Mouse (Mus musculus): Measurements from ENCODE around the gene Nup54. TPM values are rescaled to one million over a fixed set of nuclear protein-coding genes. Genes with fewer than 3 reads are reported as not detected.
A peak's percentile ranks its signal among the peaks of the same experiment; 100 is the strongest.

Nup54 gene
- polyA plus RNA-seq, 1 experiment = 109 TPM

- no peaks in the 10 kb centered on the region for H3K4me1 ChIP-seq (ENCODE audit: control insufficient read depth, insufficient read depth, low read length)
- no peaks in the 10 kb centered on the region for H3K27me3 ChIP-seq (ENCODE audit: control insufficient read depth, insufficient read depth, low read length, poor library complexity, severe bottlenecking)
- no peak overlapping the region for H3K27ac ChIP-seq (ENCODE audit: insufficient read depth, low read length)
- H3K9me3 ChIP-seq (replicated peaks; ENCODE audit: control insufficient read depth, insufficient read depth, low read length, poor library complexity, severe bottlenecking) = no peaks in the 10 kb centered on the region
- H3K9ac ChIP-seq (ENCODE audit: low read depth, poor library complexity, severe bottlenecking) = no peak overlapping the region
- H3K36me3 ChIP-seq (ENCODE audit: control insufficient read depth, insufficient read depth, low read length, poor library complexity, severe bottlenecking) = peaks cover 44% of the 10 kb centered on the region
- TF ChIP-seq EP300 (IDR thresholded peaks at IDR 0.05; ENCODE audit: insufficient read depth, low read depth, low read length) = no peak
- TF ChIP-seq POLR2A (IDR thresholded peaks at IDR 0.05; ENCODE audit: insufficient read depth, low read length) = no peak
- TF ChIP-seq CTCF (IDR thresholded peaks at IDR 0.05; ENCODE audit: low read depth, low read length) = no peak
- no peak overlapping the region for H3K4me3 ChIP-seq (ENCODE audit: low read depth, low read length)
Measured at GRCm38 (mm10) chr5:92446736-92447135, 11.7 kb upstream of the Nup54 start.

GRCm38 (mm10) chr5:92445016-92445415 lies 10.0 kb upstream of the Nup54 start:
- TF ChIP-seq CTCF (IDR thresholded peaks at IDR 0.05; ENCODE audit: low read depth, low read length) (no peak), POLR2A (IDR thresholded peaks at IDR 0.05; ENCODE audit: insufficient read depth, low read length) (no peak), EP300 (IDR thresholded peaks at IDR 0.05; ENCODE audit: insufficient read depth, low read depth, low read length) (no peak)
- H3K4me3 ChIP-seq (ENCODE audit: low read depth, low read length) = no peak overlapping the region
- no peak overlapping the region for H3K27ac ChIP-seq (ENCODE audit: insufficient read depth, low read length)
- no peak overlapping the region for H3K9ac ChIP-seq (ENCODE audit: low read depth, poor library complexity, severe bottlenecking)
- H3K36me3 ChIP-seq (ENCODE audit: control insufficient read depth, insufficient read depth, low read length, poor library complexity, severe bottlenecking) = peaks cover 29% of the 10 kb centered on the region
- no peaks in the 10 kb centered on the region for H3K4me1 ChIP-seq (ENCODE audit: control insufficient read depth, insufficient read depth, low read length)
- no peaks in the 10 kb centered on the region for H3K27me3 ChIP-seq (ENCODE audit: control insufficient read depth, insufficient read depth, low read length, poor library complexity, severe bottlenecking)
- no peaks in the 10 kb centered on the region for H3K9me3 ChIP-seq (replicated peaks; ENCODE audit: control insufficient read depth, insufficient read depth, low read length, poor library complexity, severe bottlenecking)

- TF ChIP-seq EP300 (IDR thresholded peaks at IDR 0.05; ENCODE audit: insufficient read depth, low read depth, low read length) (no peak), CTCF (IDR thresholded peaks at IDR 0.05; ENCODE audit: low read depth, low read length) (no peak), POLR2A (IDR thresholded peaks at IDR 0.05; ENCODE audit: insufficient read depth, low read length) (no peak)
- Histone ChIP-seq H3K4me1 (ENCODE audit: control insufficient read depth, insufficient read depth, low read length) (no peaks in the 10 kb centered on the region), H3K27me3 (ENCODE audit: control insufficient read depth, insufficient read depth, low read length, poor library complexity, severe bottlenecking) (no peaks in the 10 kb centered on the region)
Measured at GRCm38 (mm10) chr5:92442914-92443313, 7.9 kb upstream of the Nup54 start.

GRCm38 (mm10) chr5:92441494-92441893 lies 6.5 kb upstream of the Nup54 start:
- H3K4me3 ChIP-seq (ENCODE audit: low read depth, low read length) = no peak overlapping the region
- peaks cover 9% of the 10 kb centered on the region; the same call in 1 of the 2 replicates for H3K36me3 ChIP-seq (ENCODE audit: control insufficient read depth, insufficient read depth, low read length, poor library complexity, severe bottlenecking)
- no peaks in the 10 kb centered on the region for H3K9me3 ChIP-seq (replicated peaks; ENCODE audit: control insufficient read depth, insufficient read depth, low read length, poor library complexity, severe bottlenecking)
- H3K27ac ChIP-seq (ENCODE audit: insufficient read depth, low read length) = no peak overlapping the region
- H3K27me3 ChIP-seq (ENCODE audit: control insufficient read depth, insufficient read depth, low read length, poor library complexity, severe bottlenecking) = no peaks in the 10 kb centered on the region
- no peak for TF ChIP-seq EP300 (IDR thresholded peaks at IDR 0.05; ENCODE audit: insufficient read depth, low read depth, low read length)
- no peak for TF ChIP-seq CTCF (IDR thresholded peaks at IDR 0.05; ENCODE audit: low read depth, low read length)
- TF ChIP-seq POLR2A (IDR thresholded peaks at IDR 0.05; ENCODE audit: insufficient read depth, low read length) = no peak
- H3K9ac ChIP-seq (ENCODE audit: low read depth, poor library complexity, severe bottlenecking) = no peak overlapping the region
- no peaks in the 10 kb centered on the region for H3K4me1 ChIP-seq (ENCODE audit: control insufficient read depth, insufficient read depth, low read length)

More at GRCm38 (mm10) chr5:92442914-92443313, 7.9 kb upstream of the Nup54 start:
- Histone ChIP-seq H3K9me3 (replicated peaks; ENCODE audit: control insufficient read depth, insufficient read depth, low read length, poor library complexity, severe bottlenecking) (no peaks in the 10 kb centered on the region), H3K36me3 (ENCODE audit: control insufficient read depth, insufficient read depth, low read length, poor library complexity, severe bottlenecking) (peaks cover 15% of the 10 kb centered on the region), H3K9ac (ENCODE audit: low read depth, poor library complexity, severe bottlenecking) (no peak overlapping the region), H3K4me3 (ENCODE audit: low read depth, low read length) (no peak overlapping the region), H3K27ac (ENCODE audit: insufficient read depth, low read length) (no peak overlapping the region)

GRCm38 (mm10) chr5:92438540-92438939 lies 3.5 kb upstream of the Nup54 start:
- Histone ChIP-seq H3K27ac (ENCODE audit: insufficient read depth, low read length) (no peak overlapping the region), H3K9ac (ENCODE audit: low read depth, poor library complexity, severe bottlenecking) (no peak overlapping the region), H3K9me3 (replicated peaks; ENCODE audit: control insufficient read depth, insufficient read depth, low read length, poor library complexity, severe bottlenecking) (no peaks in the 10 kb centered on the region), H3K4me1 (ENCODE audit: control insufficient read depth, insufficient read depth, low read length) (no peaks in the 10 kb centered on the region), H3K4me3 (ENCODE audit: low read depth, low read length) (no peak overlapping the region), H3K27me3 (ENCODE audit: control insufficient read depth, insufficient read depth, low read length, poor library complexity, severe bottlenecking) (no peaks in the 10 kb centered on the region), H3K36me3 (ENCODE audit: control insufficient read depth, insufficient read depth, low read length, poor library complexity, severe bottlenecking) (no peaks in the 10 kb centered on the region)
- TF ChIP-seq EP300 (IDR thresholded peaks at IDR 0.05; ENCODE audit: insufficient read depth, low read depth, low read length) = no peak

- no peaks in the 10 kb centered on the region for H3K4me1 ChIP-seq (ENCODE audit: control insufficient read depth, insufficient read depth, low read length)
- no peaks in the 10 kb centered on the region for H3K9me3 ChIP-seq (replicated peaks; ENCODE audit: control insufficient read depth, insufficient read depth, low read length, poor library complexity, severe bottlenecking)
- H3K4me3 ChIP-seq (ENCODE audit: low read depth, low read length) = peak overlapping the region; percentile 68
- peaks cover 10% of the 10 kb centered on the region for H3K36me3 ChIP-seq (ENCODE audit: control insufficient read depth, insufficient read depth, low read length, poor library complexity, severe bottlenecking)
- TF ChIP-seq CTCF (IDR thresholded peaks at IDR 0.05; ENCODE audit: low read depth, low read length) (no peak), POLR2A (IDR thresholded peaks at IDR 0.05; ENCODE audit: insufficient read depth, low read length) (no peak), EP300 (IDR thresholded peaks at IDR 0.05; ENCODE audit: insufficient read depth, low read depth, low read length) (no peak)
- H3K9ac ChIP-seq (ENCODE audit: low read depth, poor library complexity, severe bottlenecking) = peak overlapping the region; percentile 89
- no peak overlapping the region for H3K27ac ChIP-seq (ENCODE audit: insufficient read depth, low read length)
- no peaks in the 10 kb centered on the region for H3K27me3 ChIP-seq (ENCODE audit: control insufficient read depth, insufficient read depth, low read length, poor library complexity, severe bottlenecking)
Measured at GRCm38 (mm10) chr5:92434571-92434985, 441 bp downstream of the Nup54 start.
